Mouse (Mus musculus) E14TG2a.4 (cell line): ENCODE measurements around the gene Pnma1.

Experiments used
- CTCF ChIP-seq: conservative IDR thresholded peaks from 2 replicates; pipeline ENCODE4 v1.5.1; 2014; ENCODE audit warnings: low read length
- NANOG ChIP-seq: IDR thresholded peaks from 2 replicates; pipeline ENCODE4 v1.6.1; 2014; ENCODE audit warnings: borderline replicate concordance, low read length, mixed read lengths
- POU5F1 ChIP-seq: IDR thresholded peaks from 2 replicates; pipeline ENCODE4 v1.6.1; 2014; ENCODE audit warnings: low read length, borderline replicate concordance

- TF ChIP-seq CTCF (no peak), POU5F1 (no peak), NANOG (no peak)
Measured at GRCm38 (mm10) chr12:84161116-84161515, 12.8 kb upstream of the Pnma1 start.
